Mouse (Mus musculus) liver, adult 2 months (tissue): ENCODE data around the gene Babam2. TPM values are rescaled to one million over a fixed set of nuclear protein-coding genes. Genes with fewer than 3 reads are reported as not detected.

Source experiments
- DNase-seq: peaks from one replicate; pipeline ENCODE4 v3.0.0-alpha.2; 2011; ENCODE audit warnings: low read depth, low spot score; ENCODE audit errors: extremely low read depth
- H3K27ac ChIP-seq: fragments of 200-500 bp; replicated peaks from 2 replicates; pipeline ENCODE4 v1.5.1; 2012; ENCODE audit warnings: low read depth, mild to moderate bottlenecking, control low read depth, inconsistent platforms, low read length; ENCODE audit not compliant: insufficient read depth
- H3K27me3 ChIP-seq: fragments of 200-500 bp; 2 replicates; pipeline ENCODE4 v1.6.1; 2012; ENCODE audit warnings: mild to moderate bottlenecking, moderate library complexity, low read length, inconsistent platforms; ENCODE audit not compliant: control insufficient read depth, insufficient read depth
- H3K36me3 ChIP-seq: fragments of 200-500 bp; 2 replicates; pipeline ENCODE4 v1.6.1; 2012; ENCODE audit warnings: low read length, inconsistent platforms; ENCODE audit not compliant: control insufficient read depth, insufficient read depth
- H3K4me1 ChIP-seq: fragments of 200-500 bp; 2 replicates; pipeline ENCODE4 v1.6.1; 2011; ENCODE audit warnings: low read length; ENCODE audit not compliant: control insufficient read depth, insufficient read depth
- H3K4me3 ChIP-seq: fragments of 200-500 bp; 2 replicates; pipeline ENCODE4 v1.5.1; 2011; ENCODE audit warnings: low read depth, mild to moderate bottlenecking, control low read depth, low read length, moderate library complexity; ENCODE audit not compliant: insufficient read depth
- H3K79me2 ChIP-seq: fragments of 200-500 bp; 2 replicates; pipeline ENCODE4 v1.6.1; 2012; ENCODE audit warnings: inconsistent platforms, mild to moderate bottlenecking, low read length, moderate library complexity; ENCODE audit not compliant: control insufficient read depth, insufficient read depth
- H3K9ac ChIP-seq: fragments of 200-500 bp; 2 replicates; pipeline ENCODE4 v1.6.1; 2012; ENCODE audit warnings: low read depth, mild to moderate bottlenecking, control low read depth, inconsistent platforms, low read length
- CTCF ChIP-seq: fragments of 200-500 bp; IDR thresholded peaks from 2 replicates; pipeline ENCODE4 v1.5.1; 2011; ENCODE audit warnings: low read depth, low read length, control low read depth
- POLR2A ChIP-seq: fragments of 200-500 bp; IDR thresholded peaks from 2 replicates; pipeline ENCODE4 v1.6.1; 2011; ENCODE audit warnings: low read length, control low read depth; ENCODE audit not compliant: insufficient read depth; ENCODE audit errors: extremely low read depth
- WGBS: fragments of 180-500 bp; shearing (Covaris S2); methylation state at CpG from one replicate; pipeline ENCODE4 v1.1.7; 2018; 5-methylcytosine and 5-hydroxymethylcytosine counted together
- polyA plus RNA-seq: library from polyadenylated mRNA; depleted of rRNA; stranded (reverse); fragments of >200 nt; gene quantifications from 2 replicates; pipeline ENCODE4 v1.2.3, GENCODE M21; 2012
- total RNA-seq: library from RNA; depleted of rRNA; stranded (reverse); fragments of >200 nt; gene quantifications from 2 replicates; pipeline ENCODE4 v1.2.3, GENCODE M21; 2014

Gene Babam2
- total and polyA plus RNA-seq, 2 experiments = 18.9 to 20.1 TPM

- Histone ChIP-seq H3K79me2 (no peaks in the 10 kb centered on the region; the same call in 1 of the 2 replicates), H3K4me1 (peaks cover 2% of the 10 kb centered on the region), H3K9ac (no peak overlapping the region), H3K27me3 (no peaks in the 10 kb centered on the region), H3K36me3 (no peaks in the 10 kb centered on the region), H3K27ac (no peak overlapping the region), H3K4me3 (no peak overlapping the region)
- DNase-seq = no peak
- WGBS = 68% methylated on average over 3 of the region's 3 CpGs
- TF ChIP-seq POLR2A = no peak
- no peak for TF ChIP-seq CTCF
Measured at GRCm38 (mm10) chr5:31755255-31755654, 57.8 kb downstream of the Babam2 start.

GRCm38 (mm10) chr5:31758310-31759091 is 61.0 kb downstream of the Babam2 start:
- TF ChIP-seq CTCF = no peak
- TF ChIP-seq POLR2A = no peak
- Histone ChIP-seq H3K4me1 (peaks cover 2% of the 10 kb centered on the region), H3K79me2 (no peaks in the 10 kb centered on the region; the same call in 1 of the 2 replicates), H3K27ac (no peak overlapping the region), H3K4me3 (no peak overlapping the region), H3K36me3 (no peaks in the 10 kb centered on the region), H3K9ac (no peak overlapping the region), H3K27me3 (no peaks in the 10 kb centered on the region)
- no peak for DNase-seq
- 88% methylated on average over 9 of the region's 9 CpGs for WGBS

GRCm38 (mm10) chr5:31761836-31762235 is 64.4 kb downstream of the Babam2 start:
- Histone ChIP-seq H3K36me3 (no peaks in the 10 kb centered on the region), H3K27ac (no peak overlapping the region), H3K4me3 (no peak overlapping the region), H3K9ac (no peak overlapping the region), H3K27me3 (no peaks in the 10 kb centered on the region), H3K79me2 (no peaks in the 10 kb centered on the region; the same call in 1 of the 2 replicates), H3K4me1 (peaks cover 1% of the 10 kb centered on the region; the same call in 1 of the 2 replicates)
- over 99% methylated on average over 4 of the region's 4 CpGs for WGBS
- DNase-seq = no peak
- no peak for TF ChIP-seq POLR2A

- TF ChIP-seq POLR2A (no peak), CTCF (no peak)
- peak; percentile 72 for DNase-seq
- Histone ChIP-seq H3K4me1 (peaks cover 5% of the 10 kb centered on the region; the same call in 1 of the 2 replicates), H3K9ac (no peak overlapping the region), H3K4me3 (no peak overlapping the region), H3K36me3 (no peaks in the 10 kb centered on the region), H3K27me3 (no peaks in the 10 kb centered on the region), H3K27ac (no peak overlapping the region), H3K79me2 (no peaks in the 10 kb centered on the region; the same call in 1 of the 2 replicates)
- WGBS = 41% methylated on average over 1 of the region's 1 CpGs
Measured at GRCm38 (mm10) chr5:31762773-31763172, 65.3 kb downstream of the Babam2 start.

GRCm38 (mm10) chr5:31765824-31766223 is 68.3 kb downstream of the Babam2 start:
- H3K4me1 ChIP-seq = peaks cover 7% of the 10 kb centered on the region; the same call in 1 of the 2 replicates
- WGBS = 93% methylated on average over 2 of the region's 2 CpGs
- no peak for DNase-seq
- no peak overlapping the region for H3K27ac ChIP-seq
- no peak overlapping the region for H3K4me3 ChIP-seq
- no peaks in the 10 kb centered on the region for H3K27me3 ChIP-seq
- H3K9ac ChIP-seq = no peak overlapping the region
- H3K79me2 ChIP-seq = no peaks in the 10 kb centered on the region
- TF ChIP-seq CTCF (no peak), POLR2A (no peak)
- no peaks in the 10 kb centered on the region for H3K36me3 ChIP-seq
